Mouse (Mus musculus) heart, adult 11 months (tissue): ENCODE measurements at regions not wholly inside any gene's neighbourhood (a gene's known extent, or its start where the extent isn't known, plus 50 kb on each side); places are given as distances from the start of the nearest gene placed in this dataset.
A peak's percentile ranks its signal among the peaks of the same experiment; 100 is the strongest.
"Not testable (repeated sequence)": the region's sequence is repeated elsewhere in the genome, so short reads cannot be mapped to it uniquely, and the experiment has no call there.

Source experiments
- DNase-seq: peaks from one replicate; pipeline ENCODE4 v3.0.0; 2022

GRCm38 (mm10) chr6:31011407-31012020 lies 52.6 kb upstream of the Klf14 start:
- peak; percentile 96 for DNase-seq

- no peak for DNase-seq
Measured at GRCm38 (mm10) chr6:31016566-31016965, 57.7 kb upstream of the Klf14 start.

GRCm38 (mm10) chr6:31021776-31022175 lies 62.9 kb upstream of the Klf14 start:
- DNase-seq, result peak; percentile 85

GRCm38 (mm10) chr6:31029777-31030176 lies 70.9 kb upstream of the Klf14 start:
- DNase-seq, result peak; percentile 79

- DNase-seq, result peak; percentile 52
Measured at GRCm38 (mm10) chr6:31031022-31031421, 72.1 kb upstream of the Klf14 start.

- peak; percentile 46 for DNase-seq
Measured at GRCm38 (mm10) chr6:31032147-31032546, 73.3 kb upstream of the Klf14 start.

GRCm38 (mm10) chr6:31032980-31033608 lies 74.2 kb upstream of the Klf14 start:
- DNase-seq, result peak; percentile 88

GRCm38 (mm10) chr6:31034796-31035195 lies 75.9 kb upstream of the Klf14 start:
- DNase-seq, result peak; percentile 74

GRCm38 (mm10) chr6:31037801-31038395 lies 79.0 kb upstream of the Klf14 start:
- peak; percentile 93 for DNase-seq

- not testable (repeated sequence) for DNase-seq
Measured at GRCm38 (mm10) chr6:31038445-31038844, 79.6 kb upstream of the Klf14 start.

- peak; percentile 76 for DNase-seq
Measured at GRCm38 (mm10) chr6:31039485-31039884, 80.6 kb upstream of the Klf14 start.

- DNase-seq, result peak; percentile 66
Measured at GRCm38 (mm10) chr6:31040783-31041182, 81.9 kb upstream of the Klf14 start.

GRCm38 (mm10) chr6:31043368-31043767 lies 84.5 kb upstream of the Klf14 start:
- peak; percentile 57 for DNase-seq

GRCm38 (mm10) chr6:31043919-31044318 lies 85.0 kb upstream of the Klf14 start:
- DNase-seq, result peak; percentile 28

GRCm38 (mm10) chr6:31046197-31046596 lies 87.3 kb upstream of the Klf14 start:
- DNase-seq, result no peak

GRCm38 (mm10) chr6:31048920-31049576 lies 90.2 kb upstream of the Klf14 start:
- DNase-seq, result peak; percentile 80

GRCm38 (mm10) chr6:31050831-31051230 lies 92.0 kb upstream of the Klf14 start:
- DNase-seq, result peak; percentile 89

- peak; percentile 89 for DNase-seq
Measured at GRCm38 (mm10) chr6:31051771-31052170, 92.9 kb upstream of the Klf14 start.

GRCm38 (mm10) chr6:31053003-31053402 lies 94.1 kb upstream of the Klf14 start:
- DNase-seq, result no peak

- no peak for DNase-seq
Measured at GRCm38 (mm10) chr6:31056786-31057566, 98.1 kb upstream of the Klf14 start.

GRCm38 (mm10) chr6:31058299-31058698 lies 99.4 kb upstream of the Klf14 start:
- DNase-seq, result no peak

- DNase-seq, result no peak
Measured at GRCm38 (mm10) chr6:31058961-31059360, 100.1 kb upstream of the Klf14 start.

- DNase-seq, result no peak
Measured at GRCm38 (mm10) chr6:31061813-31062212, 102.9 kb upstream of the Klf14 start.
